Mouse (Mus musculus) layer of hippocampus, adult 9-10 months (tissue): ENCODE measurements around the gene Ubr4.
"Not testable (repeated sequence)": the region's sequence is repeated elsewhere in the genome, so short reads cannot be mapped to it uniquely, and the experiment has no call there.

Experiments used
- DNase-seq: peaks from one replicate; pipeline ENCODE4 v3.0.0; 2022; ENCODE audit warnings: low spot score

The Ubr4 gene

GRCm38 (mm10) chr4:139487085-139487484, 134.7 kb downstream of the Ubr4 start:
- no peak for DNase-seq

GRCm38 (mm10) chr4:139488325-139488724, 135.9 kb downstream of the Ubr4 start:
- no peak for DNase-seq

DNA sequence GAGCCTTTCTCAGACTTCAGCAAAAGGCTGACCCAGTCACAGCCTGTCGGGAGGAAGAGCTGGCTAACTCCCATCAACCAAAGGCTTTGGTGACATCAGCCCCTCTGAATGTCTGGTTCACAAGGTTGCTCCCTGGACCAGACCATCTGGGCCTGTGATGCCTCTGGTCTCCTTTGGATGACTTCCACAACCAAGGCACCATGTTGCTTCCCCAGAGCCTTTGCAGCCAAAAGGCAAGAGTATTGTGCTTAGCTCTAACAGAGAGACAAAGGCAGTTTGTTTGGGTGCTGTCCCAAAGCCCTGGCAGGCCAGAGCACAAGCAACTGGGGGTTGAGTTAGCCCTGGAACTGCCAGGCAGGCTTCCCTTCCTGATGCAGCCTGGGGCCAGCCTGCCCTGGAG, 137.5 kb downstream of the Ubr4 start:
- DNase-seq, result no peak

GRCm38 (mm10) chr4:139490413-139491055, 138.1 kb downstream of the Ubr4 start:
- DNase-seq, result no peak

DNA sequence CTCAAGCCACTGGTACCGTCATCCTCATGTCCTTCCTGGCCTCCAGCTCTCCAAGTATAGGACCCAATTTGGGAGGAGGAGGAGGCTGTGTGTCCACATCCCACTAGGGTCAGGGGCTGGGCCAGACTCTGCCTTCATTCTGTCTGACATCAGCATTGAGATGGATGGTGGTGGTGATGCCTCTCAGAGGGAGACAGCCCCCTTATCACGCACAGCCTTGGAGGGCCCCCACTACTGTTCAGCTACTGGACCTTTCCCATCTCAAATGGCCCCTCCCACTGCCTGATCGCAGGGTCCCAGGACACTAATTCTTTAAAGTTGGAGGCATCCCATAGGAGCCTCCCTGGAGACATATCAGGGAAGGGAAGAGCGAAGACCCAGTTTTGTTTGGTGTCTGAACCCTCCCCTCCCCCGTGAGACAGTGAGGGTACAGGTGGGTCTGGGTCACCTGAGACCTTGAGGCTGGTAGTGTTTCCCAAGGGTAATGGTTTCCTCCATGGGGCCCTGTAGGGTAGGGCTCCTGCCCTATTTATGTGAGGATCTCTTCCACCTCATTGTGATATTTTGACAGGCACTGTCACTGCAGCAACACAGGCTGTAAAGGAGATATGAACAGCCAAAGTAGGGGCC, 139.2 kb downstream of the Ubr4 start:
- DNase-seq, result no peak

DNA sequence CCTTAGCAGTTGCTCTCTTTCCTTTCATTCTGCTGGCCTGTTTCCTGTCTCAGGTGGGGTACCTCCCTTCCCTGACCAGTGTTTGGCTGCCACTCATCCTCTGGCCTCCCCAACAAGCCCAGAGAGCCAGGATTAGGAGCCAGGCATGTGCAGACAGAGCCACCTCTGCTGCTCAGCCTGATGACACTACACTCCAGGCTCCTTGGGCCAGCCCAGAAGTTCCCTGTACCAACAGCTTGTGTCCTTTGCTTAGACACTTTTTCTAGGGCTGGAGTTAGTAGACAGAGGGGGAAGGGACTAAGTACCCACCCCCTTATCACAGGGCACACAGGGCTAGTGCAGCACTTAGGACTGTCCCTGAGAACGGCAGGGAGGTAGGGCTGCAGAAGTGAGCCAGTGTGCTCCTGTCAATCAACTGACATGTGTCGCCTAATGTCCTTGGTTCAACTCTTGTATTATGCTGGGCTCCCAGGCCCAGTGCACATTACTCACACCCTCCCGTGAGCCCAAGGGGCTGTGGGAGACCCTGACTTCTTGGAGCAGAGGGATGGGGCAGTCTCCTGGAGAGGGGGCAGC, 139.9 kb downstream of the Ubr4 start:
- DNase-seq, result no peak

GRCm38 (mm10) chr4:139493227-139494025, 141.0 kb downstream of the Ubr4 start:
- DNase-seq, result no peak

DNA sequence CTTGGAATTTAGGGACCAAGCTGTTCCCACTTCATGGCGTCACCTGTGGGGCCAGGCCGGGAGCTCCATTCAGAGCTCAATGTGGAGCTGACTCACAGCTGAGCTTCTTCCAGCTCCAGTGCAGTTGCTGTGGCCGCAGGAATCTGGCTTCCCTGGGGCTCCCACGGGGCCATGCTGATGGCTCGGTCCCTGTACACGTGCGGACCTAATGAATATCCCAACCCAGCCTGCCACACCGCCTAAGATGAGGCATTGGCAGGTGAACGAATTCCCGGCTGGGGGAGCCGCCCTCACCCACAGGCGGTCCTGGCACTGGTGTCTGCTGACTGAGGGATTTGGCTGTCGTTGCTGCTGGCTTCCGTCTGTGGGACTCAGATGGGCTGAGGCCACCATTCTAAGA, 148.4 kb downstream of the Ubr4 start:
- no peak for DNase-seq

DNA sequence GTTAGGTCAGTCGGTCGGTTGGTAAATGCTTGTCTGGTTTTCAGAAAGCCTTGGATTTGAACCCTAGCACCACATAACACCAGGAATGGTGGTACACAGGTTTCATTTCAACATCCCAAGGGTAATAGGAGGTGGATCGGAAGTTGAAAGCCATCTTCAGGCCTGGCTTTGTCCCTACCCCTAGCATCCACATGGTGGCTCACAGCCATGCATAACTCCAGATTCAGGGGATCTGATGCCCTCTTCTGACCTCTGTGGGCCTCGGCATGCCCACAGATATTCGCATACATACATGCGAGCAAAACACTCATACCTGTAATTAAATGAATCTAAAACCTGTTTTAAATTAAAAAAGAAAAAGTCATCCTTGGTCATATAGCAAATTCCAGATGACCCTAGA, 149.3 kb downstream of the Ubr4 start:
- no peak for DNase-seq

DNA sequence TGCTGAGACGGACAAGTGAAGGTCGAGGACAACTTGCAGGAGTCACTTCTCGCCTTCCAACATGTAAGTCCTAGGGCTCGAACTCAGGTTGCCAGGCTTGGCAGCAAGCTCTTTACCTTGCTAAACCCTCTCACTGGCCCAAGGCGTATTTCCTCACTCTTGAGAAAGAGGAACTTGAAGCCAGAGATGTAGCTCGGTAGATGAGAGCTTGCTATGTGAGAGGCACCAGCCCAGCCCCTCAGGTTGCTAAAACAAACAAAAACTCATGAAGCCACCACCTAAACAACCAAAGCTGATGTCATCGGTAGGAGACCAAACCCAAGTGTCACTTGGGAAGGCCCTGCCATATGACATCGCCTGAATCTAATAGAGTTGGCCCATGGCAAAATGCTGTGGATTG, 151.5 kb downstream of the Ubr4 start:
- no peak for DNase-seq

DNA sequence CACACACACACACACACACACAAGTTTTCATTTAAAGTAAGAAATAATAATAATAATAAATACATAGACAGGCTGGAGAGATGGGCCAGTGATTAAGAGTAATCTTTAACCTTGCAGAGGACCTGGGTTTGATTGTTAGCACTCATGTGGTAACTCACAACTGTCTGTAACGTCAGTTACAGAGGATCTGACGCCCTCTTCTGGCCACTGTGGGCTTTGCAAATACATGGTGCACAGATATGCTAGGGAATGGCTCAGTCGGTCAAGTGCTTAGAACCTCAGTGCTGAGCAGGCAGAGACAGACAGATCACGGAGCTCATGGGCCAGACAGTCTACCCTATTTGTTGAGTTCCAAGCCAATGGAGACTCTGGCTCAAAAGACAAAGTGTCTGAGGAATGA, 153.3 kb downstream of the Ubr4 start:
- DNase-seq, result no peak

DNA sequence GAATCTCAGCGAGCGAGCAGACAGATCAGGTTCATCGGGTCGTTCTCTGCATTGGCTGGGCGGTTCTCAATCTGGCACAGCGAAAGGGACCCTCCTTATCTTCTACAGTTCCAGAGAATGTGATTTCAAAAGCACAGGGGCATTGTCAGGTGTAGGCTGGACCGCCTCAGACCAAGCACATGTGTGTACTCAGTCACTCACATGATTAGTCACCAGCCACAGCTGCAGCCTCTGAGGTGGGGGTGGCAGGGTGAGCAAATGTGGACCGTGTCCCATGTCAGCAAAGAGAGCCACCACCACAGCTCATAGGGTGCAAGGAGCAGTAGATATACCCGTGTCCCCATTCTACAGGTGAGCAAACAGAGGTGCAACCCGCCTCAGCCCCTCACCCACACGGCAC, 154.3 kb downstream of the Ubr4 start:
- DNase-seq, result no peak

DNA sequence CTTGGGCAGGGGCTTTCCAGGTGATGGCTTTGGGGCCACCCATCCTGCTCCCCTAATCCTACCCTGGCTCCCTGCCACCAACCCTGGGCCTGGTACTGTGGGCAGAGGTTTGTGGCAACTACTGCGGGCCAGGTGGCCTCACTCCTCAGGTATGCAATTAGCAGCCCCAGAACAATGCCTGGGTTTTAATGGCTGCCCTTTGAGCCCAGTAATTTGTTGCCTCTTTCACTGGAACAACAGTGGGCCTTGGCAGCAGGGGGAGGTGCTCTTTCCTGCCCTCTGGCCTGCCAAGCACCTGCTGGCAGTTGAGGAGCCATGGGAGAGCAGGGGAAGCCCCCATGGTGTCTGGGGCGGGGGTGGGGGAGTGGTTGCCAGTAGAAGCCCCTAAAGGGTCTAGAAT, 156.7 kb downstream of the Ubr4 start:
- DNase-seq, result no peak

GRCm38 (mm10) chr4:139511557-139511956, 159.1 kb downstream of the Ubr4 start:
- no peak for DNase-seq

GRCm38 (mm10) chr4:139512985-139513384, 160.6 kb downstream of the Ubr4 start:
- DNase-seq, result no peak

DNA sequence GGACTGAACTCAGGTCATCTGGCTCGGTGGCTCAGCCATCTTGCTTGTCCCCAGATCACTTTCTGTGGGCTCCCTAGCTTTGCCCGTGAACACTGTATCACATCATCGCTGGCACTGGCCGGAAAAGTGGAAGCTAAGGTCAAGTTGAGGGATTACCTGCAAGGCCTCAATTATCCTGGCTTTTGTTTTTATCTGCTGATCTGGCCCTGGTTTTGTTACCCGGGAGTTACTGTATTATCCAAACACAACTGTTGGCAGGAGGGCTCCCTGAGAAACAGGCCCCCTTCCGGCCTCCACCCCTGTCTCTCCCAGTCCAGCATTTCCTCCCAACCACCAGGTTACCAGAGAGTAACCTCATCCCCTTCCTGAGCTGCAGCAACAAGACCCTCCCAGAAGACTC, 166.8 kb downstream of the Ubr4 start:
- DNase-seq, result no peak

DNA sequence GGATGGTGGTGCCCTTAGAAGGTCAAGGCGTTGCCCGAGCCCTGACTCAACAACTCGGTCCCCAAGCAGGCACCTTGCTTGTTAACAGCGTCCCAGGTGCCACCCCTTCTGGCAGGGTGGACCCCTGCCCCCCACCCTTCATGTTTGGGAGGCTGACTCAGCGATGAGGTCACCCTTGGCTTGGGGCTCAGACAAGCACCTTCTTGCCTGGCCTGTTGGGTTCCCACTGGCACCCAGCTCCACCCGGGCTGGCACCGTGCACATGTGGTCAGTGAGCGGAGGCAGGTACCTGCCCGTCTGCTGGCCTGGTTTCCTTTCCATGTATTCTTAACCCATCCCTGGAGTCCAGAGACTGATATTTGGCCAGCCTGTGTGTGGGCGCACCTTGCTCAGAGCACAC, 169.5 kb downstream of the Ubr4 start:
- DNase-seq, result no peak

- no peak for DNase-seq
These were observed 174.1 kb downstream of the Ubr4 start for GRCm38 (mm10) chr4:139526475-139526874.

DNA sequence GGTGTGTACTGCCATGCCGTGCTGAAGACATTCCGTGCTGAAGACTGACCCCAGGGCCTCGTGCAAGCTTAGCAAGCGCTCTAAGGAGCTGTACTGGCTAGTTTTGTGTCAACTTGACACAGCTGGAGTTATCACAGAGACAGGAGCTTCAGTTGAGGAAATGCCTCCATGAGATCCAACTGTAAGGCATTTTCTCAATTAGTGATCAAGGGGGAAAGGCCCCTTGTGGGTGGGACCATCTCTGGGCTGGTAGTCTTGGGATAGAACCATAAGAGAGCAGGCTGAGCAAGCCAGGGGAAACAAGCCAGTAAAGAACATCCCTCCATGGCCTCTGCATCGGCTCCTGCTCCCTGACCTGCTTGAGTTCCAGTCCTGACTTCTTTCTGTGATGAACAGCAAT, 177.8 kb downstream of the Ubr4 start, which contains the start of gene Iffo2:
TSS of gene Iffo2 (plus strand) at position 301 of the 400 bp plus-strand sequence.
- not testable (repeated sequence) for DNase-seq

DNA sequence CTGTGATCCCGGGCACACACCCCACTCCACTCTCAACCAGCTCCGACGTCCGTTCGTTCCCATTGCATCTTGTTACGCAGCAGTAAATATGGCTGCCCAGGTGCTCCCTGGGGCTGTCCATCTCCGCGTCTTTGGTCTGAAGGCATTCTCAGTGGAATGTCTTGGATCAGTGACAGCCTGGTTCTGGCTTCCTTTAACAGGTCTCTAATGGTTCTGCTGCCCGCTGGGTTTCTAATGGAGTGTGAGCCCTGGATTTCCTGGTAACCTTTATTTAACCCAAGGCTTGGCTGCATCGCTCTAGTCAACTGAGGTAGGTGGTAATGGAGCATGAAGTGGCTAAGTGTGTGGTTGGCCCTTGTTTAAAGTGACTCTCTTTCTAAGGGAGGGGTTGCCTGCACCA, 179.7 kb downstream of the Ubr4 start:
- DNase-seq, result no peak

DNA sequence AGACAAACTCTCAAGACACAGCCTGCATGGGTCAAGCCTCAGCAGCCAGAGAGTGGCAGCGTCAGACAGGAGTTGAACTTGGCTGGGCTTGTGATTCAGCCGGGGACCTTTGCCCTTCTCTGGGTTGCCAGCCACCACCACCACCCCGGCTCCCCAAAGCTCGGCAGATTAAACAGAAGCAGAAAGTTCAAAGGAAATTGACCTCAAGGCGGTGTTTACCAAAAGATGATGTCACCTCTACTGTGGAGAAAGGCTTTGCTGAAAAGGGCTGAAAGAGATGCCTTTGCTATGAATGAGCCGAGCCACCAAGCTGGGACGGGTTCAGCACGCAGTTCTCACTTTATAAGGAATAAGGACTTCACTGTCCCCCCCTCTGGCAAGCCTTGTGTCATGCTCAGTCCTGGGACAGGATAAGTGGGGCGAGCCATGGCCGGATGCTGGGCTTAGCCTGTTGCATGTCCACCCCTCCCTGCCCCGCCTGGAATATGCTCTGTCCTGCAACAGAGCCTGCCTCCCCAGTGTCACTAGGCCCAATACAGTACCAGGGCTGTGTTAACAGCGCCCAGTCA, 182.8 kb downstream of the Ubr4 start:
- no peak for DNase-seq

GRCm38 (mm10) chr4:139535719-139536118, 183.3 kb downstream of the Ubr4 start:
- no peak for DNase-seq

- no peak for DNase-seq
These were observed 184.3 kb downstream of the Ubr4 start for GRCm38 (mm10) chr4:139536706-139537105.
